Mouse (Mus musculus): ENCODE measurements at regions not wholly inside any gene's neighbourhood (a gene's known extent, or its start where the extent isn't known, plus 50 kb on each side); places are given as distances from the start of the nearest gene placed in this dataset.
A peak's percentile ranks its signal among the peaks of the same experiment; 100 is the strongest.

- Histone ChIP-seq H3K27me3 (peaks cover 49% of the 10 kb centered on the region), H3K36me3 (no peaks in the 10 kb centered on the region), H3K4me1 (peaks cover 6% of the 10 kb centered on the region; the same call in 1 of the 2 replicates), H3K9ac (no peak overlapping the region), H3K9me3 (no peaks in the 10 kb centered on the region), H3K4me3 (no peak overlapping the region), H3K4me2 (no peak overlapping the region), H3K27ac (no peak overlapping the region)
- no peak for ATAC-seq (ENCODE audit: insufficient number of reproducible peaks, low FRiP score, low TSS enrichment, low read depth)
- 70% methylated on average over 5 of the region's 5 CpGs for WGBS
These were observed 255.3 kb downstream of the Med13l start for GRCm38 (mm10) chr5:118815783-118816182.

- ATAC-seq (ENCODE audit: insufficient number of reproducible peaks, low FRiP score, low TSS enrichment, low read depth): no peak
- no peak overlapping the region for H3K4me3 ChIP-seq
- no peaks in the 10 kb centered on the region for H3K9me3 ChIP-seq
- WGBS: 7% methylated on average over 7 of the region's 7 CpGs
- H3K9ac ChIP-seq: no peak overlapping the region
- H3K4me1 ChIP-seq: no peaks in the 10 kb centered on the region
- H3K27ac ChIP-seq: no peak overlapping the region
- peaks cover 46% of the 10 kb centered on the region for H3K27me3 ChIP-seq
- H3K36me3 ChIP-seq: no peaks in the 10 kb centered on the region
- H3K4me2 ChIP-seq: no peak overlapping the region
These were observed 257.8 kb downstream of the Med13l start for GRCm38 (mm10) chr5:118818294-118818693.

- H3K4me2 ChIP-seq: no peak overlapping the region
- no peak overlapping the region for H3K4me3 ChIP-seq
- H3K27ac ChIP-seq: no peak overlapping the region
- no peaks in the 10 kb centered on the region for H3K9me3 ChIP-seq
- H3K36me3 ChIP-seq: no peaks in the 10 kb centered on the region
- 58% methylated on average over 10 of the region's 10 CpGs for WGBS
- H3K27me3 ChIP-seq: peaks cover 24% of the 10 kb centered on the region
- H3K4me1 ChIP-seq: 0 out of 2 replicates have a peak, but pooled peaks cover 3% of the 10 kb centered on the region
- H3K9ac ChIP-seq: no peak overlapping the region
- ATAC-seq (ENCODE audit: insufficient number of reproducible peaks, low FRiP score, low TSS enrichment, low read depth): no peak
These were observed 264.3 kb downstream of the Med13l start for GRCm38 (mm10) chr5:118824791-118825190.

GRCm38 (mm10) chr5:118829031-118829698 lies 268.7 kb downstream of the Med13l start:
- Histone ChIP-seq H3K27ac (no peak overlapping the region), H3K4me1 (0 out of 2 replicates have a peak, but pooled peaks cover 3% of the 10 kb centered on the region), H3K4me3 (no peak overlapping the region), H3K9me3 (no peaks in the 10 kb centered on the region), H3K36me3 (no peaks in the 10 kb centered on the region), H3K27me3 (peaks cover 27% of the 10 kb centered on the region), H3K4me2 (no peak overlapping the region), H3K9ac (no peak overlapping the region)
- no peak for ATAC-seq (ENCODE audit: insufficient number of reproducible peaks, low FRiP score, low TSS enrichment, low read depth)
- 26% methylated on average over 14 of the region's 14 CpGs for WGBS

- no peak for ATAC-seq (ENCODE audit: insufficient number of reproducible peaks, low FRiP score, low TSS enrichment, low read depth)
- H3K4me3 ChIP-seq: no peak overlapping the region
- no peak overlapping the region for H3K9ac ChIP-seq
- H3K36me3 ChIP-seq: no peaks in the 10 kb centered on the region
- H3K27me3 ChIP-seq: peaks cover 40% of the 10 kb centered on the region
- no peaks in the 10 kb centered on the region for H3K4me1 ChIP-seq
- 20% methylated on average over 6 of the region's 6 CpGs for WGBS
- H3K4me2 ChIP-seq: no peak overlapping the region
- H3K9me3 ChIP-seq: no peaks in the 10 kb centered on the region
- no peak overlapping the region for H3K27ac ChIP-seq
These were observed 272.2 kb downstream of the Med13l start for GRCm38 (mm10) chr5:118832701-118833100.

GRCm38 (mm10) chr5:118834129-118834528 lies 273.6 kb downstream of the Med13l start:
- Histone ChIP-seq H3K4me1 (no peaks in the 10 kb centered on the region), H3K27ac (no peak overlapping the region), H3K4me3 (no peak overlapping the region), H3K9me3 (no peaks in the 10 kb centered on the region), H3K4me2 (no peak overlapping the region), H3K36me3 (no peaks in the 10 kb centered on the region), H3K27me3 (peaks cover 44% of the 10 kb centered on the region), H3K9ac (no peak overlapping the region)
- no peak for ATAC-seq (ENCODE audit: insufficient number of reproducible peaks, low FRiP score, low TSS enrichment, low read depth)
- 88% methylated on average over 5 of the region's 5 CpGs for WGBS

- Histone ChIP-seq H3K27me3 (peaks cover 34% of the 10 kb centered on the region), H3K4me2 (no peak overlapping the region), H3K9me3 (no peaks in the 10 kb centered on the region), H3K36me3 (no peaks in the 10 kb centered on the region), H3K27ac (no peak overlapping the region), H3K4me3 (no peak overlapping the region), H3K4me1 (peaks cover 21% of the 10 kb centered on the region), H3K9ac (no peak overlapping the region)
- 44% methylated on average over 1 of the region's 1 CpGs for WGBS
- ATAC-seq (ENCODE audit: insufficient number of reproducible peaks, low FRiP score, low TSS enrichment, low read depth): no peak
These were observed 276.5 kb downstream of the Med13l start for GRCm38 (mm10) chr5:118837001-118837400.

GRCm38 (mm10) chr5:118838421-118838820 lies 277.9 kb downstream of the Med13l start:
- no peak for ATAC-seq (ENCODE audit: insufficient number of reproducible peaks, low FRiP score, low TSS enrichment, low read depth)
- 79% methylated on average over 7 of the region's 7 CpGs for WGBS
- no peaks in the 10 kb centered on the region for H3K9me3 ChIP-seq
- no peak overlapping the region for H3K9ac ChIP-seq
- no peak overlapping the region for H3K4me2 ChIP-seq
- H3K27ac ChIP-seq: no peak overlapping the region
- H3K4me3 ChIP-seq: no peak overlapping the region
- peaks cover 38% of the 10 kb centered on the region for H3K27me3 ChIP-seq
- H3K36me3 ChIP-seq: no peaks in the 10 kb centered on the region
- peaks cover 29% of the 10 kb centered on the region for H3K4me1 ChIP-seq

GRCm38 (mm10) chr5:118839916-118840315 lies 279.4 kb downstream of the Med13l start:
- no peak overlapping the region for H3K9ac ChIP-seq
- no peak overlapping the region for H3K27ac ChIP-seq
- no peak for ATAC-seq (ENCODE audit: insufficient number of reproducible peaks, low FRiP score, low TSS enrichment, low read depth)
- H3K27me3 ChIP-seq: peaks cover 38% of the 10 kb centered on the region
- H3K4me1 ChIP-seq: peaks cover 29% of the 10 kb centered on the region
- H3K9me3 ChIP-seq: no peaks in the 10 kb centered on the region
- H3K4me3 ChIP-seq: no peak overlapping the region
- WGBS: 65% methylated on average over 5 of the region's 5 CpGs
- no peaks in the 10 kb centered on the region for H3K36me3 ChIP-seq
- H3K4me2 ChIP-seq: no peak overlapping the region

GRCm38 (mm10) chr5:118841210-118842016 lies 280.9 kb downstream of the Med13l start:
- Histone ChIP-seq H3K36me3 (no peaks in the 10 kb centered on the region), H3K27ac (peak overlapping the region; percentile 76), H3K9ac (no peak overlapping the region), H3K9me3 (no peaks in the 10 kb centered on the region), H3K4me1 (peaks cover 29% of the 10 kb centered on the region), H3K4me3 (no peak overlapping the region), H3K4me2 (peak overlapping the region; percentile 24), H3K27me3 (peaks cover 38% of the 10 kb centered on the region)
- WGBS: 24% methylated on average over 21 of the region's 21 CpGs
- peak; percentile 85 for ATAC-seq (ENCODE audit: insufficient number of reproducible peaks, low FRiP score, low TSS enrichment, low read depth)

GRCm38 (mm10) chr5:118842017-118842396 lies 281.5 kb downstream of the Med13l start:
- Histone ChIP-seq H3K4me1 (peaks cover 29% of the 10 kb centered on the region), H3K36me3 (no peaks in the 10 kb centered on the region), H3K27ac (peak overlapping the region; percentile 76), H3K9me3 (no peaks in the 10 kb centered on the region), H3K4me3 (no peak overlapping the region), H3K9ac (no peak overlapping the region), H3K4me2 (peak overlapping the region; percentile 24; the same call in 1 of the 2 replicates), H3K27me3 (peaks cover 34% of the 10 kb centered on the region)
- 21% methylated on average over 10 of the region's 10 CpGs for WGBS
- ATAC-seq (ENCODE audit: insufficient number of reproducible peaks, low FRiP score, low TSS enrichment, low read depth): peak; percentile 62

GRCm38 (mm10) chr5:118857001-118857400 lies 296.5 kb downstream of the Med13l start:
- no peak for ATAC-seq (ENCODE audit: insufficient number of reproducible peaks, low FRiP score, low TSS enrichment, low read depth)
- no peaks in the 10 kb centered on the region for H3K36me3 ChIP-seq
- peaks cover 19% of the 10 kb centered on the region; the same call in 1 of the 2 replicates for H3K27me3 ChIP-seq
- 0 out of 2 replicates have a peak, but pooled peaks cover 9% of the 10 kb centered on the region for H3K4me1 ChIP-seq
- H3K4me3 ChIP-seq: no peak overlapping the region
- no peak overlapping the region for H3K4me2 ChIP-seq
- H3K9ac ChIP-seq: no peak overlapping the region
- H3K9me3 ChIP-seq: no peaks in the 10 kb centered on the region
- 45% methylated on average over 12 of the region's 12 CpGs for WGBS
- no peak overlapping the region for H3K27ac ChIP-seq
